Mouse (Mus musculus) layer of hippocampus, postnatal 14 days (tissue): ENCODE results near the gene Mrpl12. TPM values are rescaled to one million over a fixed set of nuclear protein-coding genes. Genes with fewer than 3 reads are reported as not detected.

Source experiments
- DNase-seq, 2 experiments: peaks; one replicate each; pipeline ENCODE4 v3.0.0; 2021 to 2022; ENCODE audit warnings: low spot score in 2 of 2, mixed read lengths in 1 of 2
- total RNA-seq, 2 experiments: library from RNA; stranded (reverse); gene quantifications; 2 replicates each; pipeline ENCODE4 v1.2.3; 2021

Mrpl12 gene
- total RNA-seq, 2 experiments from 2014 or later: 71.3 to 73.5 TPM

DNA sequence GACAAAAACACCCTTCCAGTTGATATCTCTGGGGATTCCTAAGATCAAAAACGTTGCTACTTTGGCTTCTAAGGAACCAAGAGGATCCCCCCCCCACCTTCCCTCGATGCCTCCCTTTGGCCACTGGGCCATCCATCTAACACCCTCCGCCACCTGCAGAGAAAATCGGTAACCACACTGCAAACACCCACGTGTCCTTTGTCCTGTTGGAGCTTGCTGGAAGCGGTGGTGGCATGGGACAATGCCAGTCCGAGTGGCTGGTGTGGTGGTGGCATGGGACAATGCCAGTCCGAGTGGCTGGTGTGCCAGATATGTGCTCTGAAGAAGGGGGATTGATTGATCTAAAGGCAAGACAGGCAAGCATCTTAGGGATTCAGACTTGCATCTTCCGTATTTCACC, 47.2 kb downstream of the Mrpl12 start:
- DNase-seq: no peak

DNA sequence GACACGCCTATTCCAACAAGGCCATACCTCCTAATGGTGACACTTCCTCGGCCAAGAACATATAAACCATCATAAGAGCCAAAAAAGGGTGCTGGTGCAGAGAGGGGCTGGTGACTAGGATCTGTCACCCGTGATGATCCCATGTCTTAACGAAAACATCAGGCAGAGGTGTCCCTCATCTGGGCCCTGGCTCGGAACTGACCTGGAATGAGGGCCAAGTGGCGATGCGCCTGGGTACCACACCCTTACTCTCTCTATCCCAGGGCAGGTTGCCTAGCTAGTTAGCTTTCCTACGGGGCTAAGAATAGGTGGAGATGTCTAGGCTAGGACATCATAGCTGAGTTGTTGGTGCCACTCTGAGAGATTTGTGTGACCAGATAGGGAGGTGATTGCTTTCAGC, 49.7 kb downstream of the Mrpl12 start:
- no peak for DNase-seq

DNA sequence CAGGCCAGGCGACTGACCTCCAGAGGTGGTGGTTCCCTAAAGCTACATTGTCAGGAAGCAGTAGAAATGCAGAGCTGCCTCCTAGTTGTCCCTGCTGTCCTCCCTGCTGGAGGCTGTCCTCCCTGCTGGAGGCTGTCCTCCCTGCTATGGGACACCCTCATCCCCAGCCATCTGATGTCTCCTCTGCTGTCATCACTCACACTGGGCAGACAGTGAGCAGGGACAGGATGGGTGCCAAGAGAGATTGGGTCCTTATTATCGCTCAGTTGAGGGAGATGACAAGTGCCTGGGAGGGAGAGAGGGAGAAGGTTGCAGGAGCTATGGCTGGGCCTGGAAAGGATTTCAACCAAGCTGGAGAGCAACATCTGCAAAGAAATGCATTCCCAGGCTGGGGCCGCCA, 50.7 kb downstream of the Mrpl12 start:
- DNase-seq: no peak

DNA sequence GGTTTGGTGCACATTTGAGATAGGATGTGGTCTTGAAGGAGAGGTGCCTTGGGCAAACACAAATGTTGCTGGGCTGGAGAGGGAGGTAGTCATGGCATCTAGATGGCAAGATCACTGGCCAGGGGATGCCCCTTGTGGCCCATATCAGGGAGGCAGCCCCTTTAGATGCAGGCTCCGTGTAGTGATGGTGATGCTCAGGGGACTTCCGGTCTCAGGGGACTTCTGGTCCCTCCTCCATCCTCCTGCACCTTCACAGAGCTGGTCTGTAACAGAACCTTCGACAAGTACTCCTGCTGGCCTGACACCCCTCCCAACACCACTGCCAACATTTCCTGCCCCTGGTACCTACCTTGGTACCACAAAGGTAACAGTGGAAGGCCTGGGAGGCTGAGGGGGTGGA, 51.4 kb downstream of the Mrpl12 start:
- no peak for DNase-seq

DNA sequence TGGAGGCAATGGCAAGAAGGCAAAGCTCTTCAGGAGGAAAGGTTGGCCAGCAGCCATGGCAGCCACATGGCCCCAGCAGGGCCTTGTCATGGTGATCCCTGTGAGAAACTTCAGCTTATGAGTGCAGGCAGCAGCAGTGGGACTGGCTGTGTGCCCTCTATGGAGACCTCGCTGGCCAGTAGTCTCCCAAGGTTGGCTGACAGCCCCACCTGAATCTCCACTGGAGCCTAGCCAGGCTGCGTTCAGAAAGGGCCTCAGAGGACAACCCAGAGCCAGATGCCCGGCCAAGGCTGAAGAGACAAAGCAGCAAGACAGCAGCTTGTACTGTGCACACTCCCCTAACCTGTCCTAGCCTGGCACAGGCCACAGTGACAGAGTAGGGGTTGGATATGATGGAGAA, 54.1 kb downstream of the Mrpl12 start:
- DNase-seq: peak in 1 of 2 experiments; percentile 35

Other genes starting within 250 kb of the Mrpl12 start
- 1,000 to 10,000 TPM; 1,835 to 1,925 TPM for gene Actg1, start 136.1 kb upstream of the Mrpl12 start, total RNA-seq
- gene Fscn2, start 123.1 kb upstream of the Mrpl12 start, total RNA-seq: under 1 TPM; 0.48 to 0.67 TPM
- 10 to 100 TPM; 31.9 to 38.1 TPM for gene Faap100, start 105.8 kb upstream of the Mrpl12 start, total RNA-seq
- gene Nploc4, start 46.9 kb upstream of the Mrpl12 start, total RNA-seq: 10 to 100 TPM; 64.4 to 65.6 TPM
- 1 to 10 TPM in 1 of 2 experiments, not detected in 1; 1.4 TPM for gene Tspan10, start 42.0 kb upstream of the Mrpl12 start, total RNA-seq
- gene Pde6g, start 31.1 kb upstream of the Mrpl12 start, total RNA-seq: under 1 TPM in 1 of 2 experiments, not detected in 1; 0.43 TPM
- gene Oxld1, start 26.5 kb upstream of the Mrpl12 start, total RNA-seq: 10 to 100 TPM; 14.5 to 15.9 TPM
- gene Ccdc137, start 26.5 kb upstream of the Mrpl12 start, total RNA-seq: 10 to 100 TPM; 22.5 to 22.7 TPM
- 10 to 100 TPM; 56.7 to 61.6 TPM for gene Arl16, start 17.0 kb upstream of the Mrpl12 start, total RNA-seq
- 10 to 100 TPM; 25.6 to 27.2 TPM for gene Slc25a10, start 7.2 kb downstream of the Mrpl12 start, total RNA-seq
- gene Gcgr, start 46.1 kb downstream of the Mrpl12 start, total RNA-seq: under 1 TPM; 0.28 to 0.36 TPM
- gene Mcrip1, start 65.1 kb downstream of the Mrpl12 start, total RNA-seq: 10 to 100 TPM; 86.1 to 89.0 TPM
- gene Ppp1r27, start 66.5 kb downstream of the Mrpl12 start, total RNA-seq: not detected
- 100 to 1,000 TPM; 142 to 157 TPM for gene P4hb, start 88.6 kb downstream of the Mrpl12 start, total RNA-seq
- 100 to 1,000 TPM; 366 to 384 TPM for gene Arhgdia, start 97.0 kb downstream of the Mrpl12 start, total RNA-seq
- gene Alyref, start 113.8 kb downstream of the Mrpl12 start, total RNA-seq: 10 to 100 TPM; 69.3 to 77.0 TPM
- 10 to 100 TPM; 88.0 to 96.5 TPM for gene Anapc11, start 113.8 kb downstream of the Mrpl12 start, total RNA-seq
- 1 to 10 TPM; 2.3 to 2.7 TPM for gene Npb, start 123.9 kb downstream of the Mrpl12 start, total RNA-seq
- 100 to 1,000 TPM; 150 TPM for gene Pcyt2, start 133.3 kb downstream of the Mrpl12 start, total RNA-seq
- gene Sirt7, start 140.6 kb downstream of the Mrpl12 start, total RNA-seq: 10 to 100 TPM; 35.0 to 35.4 TPM
- 10 to 100 TPM; 85.5 to 89.8 TPM for gene Mafg, start 149.0 kb downstream of the Mrpl12 start, total RNA-seq
- 1 to 10 TPM; 4.7 to 5.1 TPM for gene Pycr1, start 159.2 kb downstream of the Mrpl12 start, total RNA-seq
- 1 to 10 TPM; 3.0 to 3.5 TPM for gene Myadml2, start 163.5 kb downstream of the Mrpl12 start, total RNA-seq
- gene Notum, start 176.6 kb downstream of the Mrpl12 start, total RNA-seq: 10 to 100 TPM in 1 of 2 experiments, 1 to 10 TPM in 1; 7.9 to 10.2 TPM
- 10 to 100 TPM; 54.2 to 58.9 TPM for gene Aspscr1, start 188.4 kb downstream of the Mrpl12 start, total RNA-seq
- gene Cenpx, start 229.1 kb downstream of the Mrpl12 start, total RNA-seq: 10 to 100 TPM; 26.8 to 28.9 TPM
- 10 to 100 TPM; 56.0 to 58.2 TPM for gene Lrrc45, start 229.3 kb downstream of the Mrpl12 start, total RNA-seq
- gene Rac3, start 236.9 kb downstream of the Mrpl12 start, total RNA-seq: 10 to 100 TPM; 83.9 to 98.6 TPM
- 10 to 100 TPM; 10.4 to 12.0 TPM for gene Dcxr, start 242.7 kb downstream of the Mrpl12 start, total RNA-seq
- gene Cbr2, start 247.5 kb downstream of the Mrpl12 start, total RNA-seq: 1 to 10 TPM; 2.1 to 2.2 TPM